Mouse (Mus musculus): ENCODE data around the gene Was.
"Not testable (repeated sequence)": the region's sequence is repeated elsewhere in the genome, so short reads cannot be mapped to it uniquely, and the experiment has no call there.

Gene Was

GRCm38 (mm10) chrX:8074430-8075014 is 15.8 kb downstream of the Was start, which contains the start of gene Suv39h1:
TSS of gene Suv39h1 (minus strand) at chrX:8074760.
- peak; percentile 93 for DNase-seq (ENCODE audit: low read depth)

- DNase-seq (ENCODE audit: low read depth) = no peak
These were observed 16.3 kb downstream of the Was start for GRCm38 (mm10) chrX:8073881-8074429.

GRCm38 (mm10) chrX:8069166-8069565 is 21.1 kb downstream of the Was start:
- no peak for DNase-seq (ENCODE audit: low read depth)

- DNase-seq (ENCODE audit: low read depth) = not testable (repeated sequence)
These were observed 39.1 kb downstream of the Was start for GRCm38 (mm10) chrX:8051044-8051781.

- DNase-seq (ENCODE audit: low read depth) = no peak
These were observed 57.3 kb downstream of the Was start for GRCm38 (mm10) chrX:8033009-8033408.
